Mouse (Mus musculus) forebrain, embryonic 16.5 days (tissue): ENCODE results near the gene Rhou. TPM values are rescaled to one million over a fixed set of nuclear protein-coding genes. Genes with fewer than 3 reads are reported as not detected.

ENCODE experiments used
- ATAC-seq: fragments of 200-750 bp; cut with Nextera tagmentation; 2 replicates; pipeline ENCODE4 v1.8.0; 2017; ENCODE audit warnings: mild to moderate bottlenecking, moderate library complexity
- H3K27ac ChIP-seq: fragments of 300-500 bp; sonication (generic); 2 replicates; pipeline ENCODE4 v1.5.1; 2014; ENCODE audit warnings: low read length, control low read depth
- H3K27me3 ChIP-seq: fragments of 300-500 bp; sonication (generic); replicated peaks from 2 replicates; pipeline ENCODE4 v1.6.1; 2014; ENCODE audit warnings: low read length; ENCODE audit not compliant: control insufficient read depth, insufficient read depth
- H3K36me3 ChIP-seq: fragments of 300-500 bp; sonication (generic); 2 replicates; pipeline ENCODE4 v1.6.1; 2014; ENCODE audit not compliant: control insufficient read depth, insufficient read depth
- H3K4me1 ChIP-seq: fragments of 300-500 bp; sonication (generic); replicated peaks from 2 replicates; pipeline ENCODE4 v1.6.1; 2014; ENCODE audit warnings: low read length; ENCODE audit not compliant: control insufficient read depth, insufficient read depth
- H3K4me2 ChIP-seq: fragments of 300-500 bp; sonication (generic); 2 replicates; pipeline ENCODE4 v1.6.1; 2014; ENCODE audit warnings: mild to moderate bottlenecking, low read length, control low read depth
- H3K4me3 ChIP-seq: fragments of 300-500 bp; sonication (generic); replicated peaks from 2 replicates; pipeline ENCODE4 v1.5.1; 2014; ENCODE audit warnings: mild to moderate bottlenecking, low read length, control low read depth
- H3K9ac ChIP-seq: fragments of 300-500 bp; sonication (generic); replicated peaks from 2 replicates; pipeline ENCODE4 v1.6.1; 2014; ENCODE audit warnings: low read depth, low read length, control low read depth
- H3K9me3 ChIP-seq: fragments of 300-500 bp; sonication (generic); 2 replicates; pipeline ENCODE4 v1.6.1; 2016; ENCODE audit warnings: low read length; ENCODE audit not compliant: control insufficient read depth
- WGBS: fragments of 180-500 bp; shearing (Covaris S2); extraction: QIAGEN DNeasy Blood & Tissue Kit; methylation state at CpG from one replicate; pipeline ENCODE4 v1.1.7; 2014; 5-methylcytosine and 5-hydroxymethylcytosine counted together
- polyA plus RNA-seq: library from polyadenylated mRNA; unstranded; fragments of >200 nt; fragmentation: Nextera tagmentation; extraction: Ambion mirVana; gene quantifications from 2 replicates; pipeline ENCODE4 v1.2.1, GENCODE M21; 2015

Rhou gene
- polyA plus RNA-seq, 1 experiment from 2014 or later: 9.5 TPM

DNA sequence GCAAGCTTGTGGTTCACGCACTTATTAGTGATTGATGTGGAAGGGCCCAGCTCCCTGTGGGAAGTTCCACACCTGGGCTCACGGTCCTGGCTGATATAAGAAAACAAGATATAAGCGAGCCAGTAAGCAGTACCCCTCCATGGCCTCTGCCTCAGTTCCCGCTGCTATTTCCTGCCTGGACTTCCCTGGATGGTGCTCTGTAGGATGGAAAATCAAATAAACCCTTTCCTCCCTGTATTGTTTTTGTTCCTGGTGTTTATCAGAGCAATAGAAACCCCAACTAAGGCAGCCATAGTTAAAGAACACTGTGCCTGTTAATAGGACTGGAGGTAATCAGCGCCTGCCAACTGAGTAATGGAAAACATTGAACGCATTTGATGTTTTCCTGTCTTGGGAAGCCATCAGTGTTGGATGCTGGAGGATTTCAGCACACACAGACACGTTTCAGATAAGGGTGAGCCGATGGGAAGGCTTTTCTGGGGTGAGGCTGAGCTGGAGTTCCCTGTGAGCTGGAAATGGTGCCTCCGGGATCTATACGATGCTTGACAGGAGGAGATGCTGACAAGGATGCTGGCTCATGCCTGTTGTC is 5.8 kb downstream of the Rhou start:
- no peak overlapping the region for H3K27ac ChIP-seq

GRCm38 (mm10) chr8:123661515-123661914 is 7.8 kb downstream of the Rhou start:
- no peak for ATAC-seq
- no peaks in the 10 kb centered on the region for H3K9me3 ChIP-seq
- no peak overlapping the region for H3K9ac ChIP-seq
- H3K27ac ChIP-seq: no peak overlapping the region
- peaks cover 9% of the 10 kb centered on the region for H3K36me3 ChIP-seq
- H3K27me3 ChIP-seq: no peaks in the 10 kb centered on the region
- 90% methylated on average over 11 of the region's 11 CpGs for WGBS
- H3K4me2 ChIP-seq: no peak overlapping the region
- no peak overlapping the region for H3K4me3 ChIP-seq
- no peaks in the 10 kb centered on the region for H3K4me1 ChIP-seq

More for the DNA sequence above, 5.8 kb downstream of the Rhou start:
- Histone ChIP-seq H3K27me3 (no peaks in the 10 kb centered on the region), H3K36me3 (peaks cover 9% of the 10 kb centered on the region), H3K4me1 (peaks cover 11% of the 10 kb centered on the region), H3K4me2 (no peak overlapping the region), H3K4me3 (no peak overlapping the region), H3K9me3 (no peaks in the 10 kb centered on the region), H3K9ac (no peak overlapping the region)
- no peak for ATAC-seq
- 92% methylated on average over 10 of the region's 10 CpGs for WGBS

DNA sequence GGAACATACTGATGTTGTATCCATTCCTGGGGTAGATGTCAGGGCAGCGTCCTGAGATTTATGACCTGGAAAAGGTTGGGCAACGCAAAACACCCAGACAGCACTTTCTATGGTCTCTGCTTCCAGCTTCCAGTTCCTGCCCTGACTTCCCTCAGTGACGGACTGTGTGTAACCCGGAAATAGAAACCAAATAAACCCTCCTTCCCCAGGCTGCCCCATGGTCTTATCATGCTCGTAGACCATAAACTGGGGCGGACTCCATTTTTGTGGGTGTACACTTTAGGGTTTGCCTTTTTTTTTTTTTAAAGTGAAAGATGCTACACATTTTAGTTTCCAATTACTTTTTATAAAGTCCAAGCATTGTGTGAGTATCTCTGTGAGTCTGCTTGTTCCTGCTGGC is 11.9 kb downstream of the Rhou start:
- Histone ChIP-seq H3K9ac (no peak overlapping the region), H3K27me3 (no peaks in the 10 kb centered on the region), H3K36me3 (peaks cover 4% of the 10 kb centered on the region), H3K4me2 (no peak overlapping the region), H3K9me3 (no peaks in the 10 kb centered on the region), H3K27ac (no peak overlapping the region), H3K4me1 (no peaks in the 10 kb centered on the region), H3K4me3 (no peak overlapping the region)
- WGBS: 96% methylated on average over 6 of the region's 6 CpGs
- no peak for ATAC-seq

GRCm38 (mm10) chr8:123666832-123667231 is 13.1 kb downstream of the Rhou start:
- Histone ChIP-seq H3K9me3 (no peaks in the 10 kb centered on the region), H3K4me3 (no peak overlapping the region), H3K4me1 (no peaks in the 10 kb centered on the region), H3K27ac (no peak overlapping the region), H3K9ac (no peak overlapping the region), H3K4me2 (no peak overlapping the region), H3K27me3 (no peaks in the 10 kb centered on the region), H3K36me3 (no peaks in the 10 kb centered on the region; the same call in 1 of the 2 replicates)
- WGBS: 82% methylated on average over 1 of the region's 1 CpGs
- no peak for ATAC-seq

DNA sequence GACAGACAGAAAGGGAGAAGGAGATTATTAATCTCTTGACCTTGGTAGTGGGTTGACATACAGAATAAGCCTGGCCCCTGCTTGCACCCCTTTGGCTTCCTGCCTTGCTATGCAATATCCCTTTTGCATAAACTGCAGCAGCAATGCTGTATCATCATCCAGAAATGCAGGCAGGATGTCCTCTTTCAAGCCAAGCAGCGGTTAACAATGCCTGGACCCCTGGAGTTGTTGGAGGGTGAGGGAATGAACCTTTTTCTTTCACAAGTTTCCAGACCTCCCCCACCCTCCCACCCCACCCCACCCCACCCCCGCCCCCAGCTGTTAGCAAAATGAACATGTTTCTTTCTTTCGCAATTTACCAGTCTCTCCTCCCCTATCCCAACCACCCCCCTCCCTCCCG is 15.0 kb downstream of the Rhou start:
- Histone ChIP-seq H3K27me3 (no peaks in the 10 kb centered on the region), H3K27ac (no peak overlapping the region), H3K4me3 (no peak overlapping the region), H3K4me1 (no peaks in the 10 kb centered on the region), H3K4me2 (no peak overlapping the region), H3K36me3 (no peaks in the 10 kb centered on the region; the same call in 1 of the 2 replicates), H3K9ac (no peak overlapping the region), H3K9me3 (no peaks in the 10 kb centered on the region)
- no peak for ATAC-seq
- WGBS: 34% methylated on average over 4 of the region's 4 CpGs

DNA sequence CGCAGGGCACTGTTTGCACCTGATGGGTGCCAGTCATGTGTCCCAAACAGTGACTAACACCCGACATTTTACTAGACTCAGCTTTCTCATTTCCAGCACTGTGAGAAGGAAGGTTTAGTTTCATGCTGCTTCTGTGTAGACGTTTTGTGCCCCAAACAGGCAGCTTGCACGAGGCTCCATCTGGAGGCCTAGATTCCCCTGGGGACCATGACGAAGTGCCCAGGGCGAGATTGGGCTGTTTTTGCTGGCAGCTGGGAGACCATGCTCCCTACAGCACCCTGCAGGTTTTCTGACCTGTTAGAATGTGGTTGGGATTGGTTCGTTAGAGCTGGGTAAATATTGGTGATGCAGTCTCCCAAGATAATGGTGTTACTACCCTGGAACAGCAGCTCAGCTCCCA is 17.0 kb downstream of the Rhou start:
- H3K27ac ChIP-seq: no peak overlapping the region
- 62% methylated on average over 7 of the region's 7 CpGs for WGBS
- no peaks in the 10 kb centered on the region for H3K36me3 ChIP-seq
- no peak overlapping the region for H3K9ac ChIP-seq
- H3K27me3 ChIP-seq: no peaks in the 10 kb centered on the region
- no peak overlapping the region for H3K4me2 ChIP-seq
- H3K4me1 ChIP-seq: no peaks in the 10 kb centered on the region
- H3K4me3 ChIP-seq: no peak overlapping the region
- ATAC-seq: no peak
- no peaks in the 10 kb centered on the region for H3K9me3 ChIP-seq

GRCm38 (mm10) chr8:123671454-123671853 is 17.7 kb downstream of the Rhou start:
- no peak overlapping the region for H3K27ac ChIP-seq
- H3K4me2 ChIP-seq: no peak overlapping the region
- no peaks in the 10 kb centered on the region for H3K9me3 ChIP-seq
- 75% methylated on average over 7 of the region's 7 CpGs for WGBS
- no peak overlapping the region for H3K4me3 ChIP-seq
- no peaks in the 10 kb centered on the region for H3K36me3 ChIP-seq
- H3K27me3 ChIP-seq: no peaks in the 10 kb centered on the region
- no peaks in the 10 kb centered on the region for H3K4me1 ChIP-seq
- ATAC-seq: no peak
- no peak overlapping the region for H3K9ac ChIP-seq

- Histone ChIP-seq H3K36me3 (no peaks in the 10 kb centered on the region), H3K4me3 (no peak overlapping the region), H3K27ac (no peak overlapping the region), H3K4me1 (no peaks in the 10 kb centered on the region), H3K27me3 (no peaks in the 10 kb centered on the region), H3K9me3 (no peaks in the 10 kb centered on the region), H3K9ac (no peak overlapping the region), H3K4me2 (no peak overlapping the region)
- WGBS: 83% methylated on average over 6 of the region's 6 CpGs
- no peak for ATAC-seq
These were observed 18.9 kb downstream of the Rhou start for GRCm38 (mm10) chr8:123672648-123673047.

GRCm38 (mm10) chr8:123675611-123676010 is 21.9 kb downstream of the Rhou start:
- ATAC-seq: no peak
- no peaks in the 10 kb centered on the region for H3K36me3 ChIP-seq
- H3K4me2 ChIP-seq: no peak overlapping the region

GRCm38 (mm10) chr8:123678390-123678789 is 24.7 kb downstream of the Rhou start:
- Histone ChIP-seq H3K4me2 (no peak overlapping the region), H3K36me3 (no peaks in the 10 kb centered on the region), H3K4me3 (no peak overlapping the region), H3K27ac (no peak overlapping the region), H3K4me1 (peaks cover 2% of the 10 kb centered on the region), H3K9me3 (no peaks in the 10 kb centered on the region), H3K27me3 (no peaks in the 10 kb centered on the region), H3K9ac (no peak overlapping the region)
- no peak for ATAC-seq
- 91% methylated on average over 4 of the region's 4 CpGs for WGBS

More at GRCm38 (mm10) chr8:123675611-123676010, 21.9 kb downstream of the Rhou start:
- H3K27ac ChIP-seq: no peak overlapping the region
- WGBS: 51% methylated on average over 5 of the region's 5 CpGs
- no peaks in the 10 kb centered on the region for H3K27me3 ChIP-seq
- no peak overlapping the region for H3K9ac ChIP-seq
- no peak overlapping the region for H3K4me3 ChIP-seq
- no peaks in the 10 kb centered on the region for H3K4me1 ChIP-seq
- no peaks in the 10 kb centered on the region for H3K9me3 ChIP-seq
